Mouse (Mus musculus): Measurements from ENCODE around the gene Eif4h.

DNA sequence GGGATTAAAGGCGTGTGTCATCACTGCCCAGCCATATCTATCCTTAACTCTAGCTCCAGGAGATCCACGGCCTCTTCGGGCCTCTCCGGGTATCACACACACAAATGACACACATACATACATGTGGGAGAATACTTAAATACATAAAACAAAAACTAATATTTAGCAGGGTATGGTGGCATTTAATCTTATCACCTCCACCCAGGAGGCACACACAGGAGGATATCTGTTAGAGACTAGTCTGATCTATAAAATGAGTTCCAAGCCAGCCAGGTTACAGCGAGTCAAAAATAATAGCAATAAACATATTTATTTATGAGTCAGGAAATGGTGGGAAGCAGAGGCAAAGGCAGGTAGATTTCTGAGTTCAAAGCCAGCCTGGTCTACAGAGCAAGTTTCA, 63.5 kb downstream of the Eif4h start:
- TF ChIP-seq POLR2AphosphoS2 (IDR thresholded peaks at IDR 0.05; ENCODE audit: insufficient read length, low read depth) (no peak), USF1 (IDR thresholded peaks at IDR 0.05; ENCODE audit: low read depth) (no peak), POLR2A (IDR thresholded peaks at IDR 0.05; ENCODE audit: insufficient read length, low read depth) (no peak), REST (IDR thresholded peaks at IDR 0.05; ENCODE audit: insufficient read depth, insufficient read length) (no peak)
